Mouse (Mus musculus) kidney, adult 2 months (tissue): ENCODE results near the gene Tasp1.

Source experiments
- CTCF ChIP-seq: fragments of 200-500 bp; conservative IDR thresholded peaks from 2 replicates; pipeline ENCODE4 v1.5.1; 2011; ENCODE audit warnings: low read depth, mild to moderate bottlenecking, control low read depth, low read length, moderate library complexity, mixed read lengths; ENCODE audit not compliant: insufficient read depth, insufficient read length
- POLR2A ChIP-seq: fragments of 200-500 bp; IDR thresholded peaks from one replicate; pipeline ENCODE4 v1.6.1; 2011; ENCODE audit warnings: low read depth, low read length, control low read depth

DNA sequence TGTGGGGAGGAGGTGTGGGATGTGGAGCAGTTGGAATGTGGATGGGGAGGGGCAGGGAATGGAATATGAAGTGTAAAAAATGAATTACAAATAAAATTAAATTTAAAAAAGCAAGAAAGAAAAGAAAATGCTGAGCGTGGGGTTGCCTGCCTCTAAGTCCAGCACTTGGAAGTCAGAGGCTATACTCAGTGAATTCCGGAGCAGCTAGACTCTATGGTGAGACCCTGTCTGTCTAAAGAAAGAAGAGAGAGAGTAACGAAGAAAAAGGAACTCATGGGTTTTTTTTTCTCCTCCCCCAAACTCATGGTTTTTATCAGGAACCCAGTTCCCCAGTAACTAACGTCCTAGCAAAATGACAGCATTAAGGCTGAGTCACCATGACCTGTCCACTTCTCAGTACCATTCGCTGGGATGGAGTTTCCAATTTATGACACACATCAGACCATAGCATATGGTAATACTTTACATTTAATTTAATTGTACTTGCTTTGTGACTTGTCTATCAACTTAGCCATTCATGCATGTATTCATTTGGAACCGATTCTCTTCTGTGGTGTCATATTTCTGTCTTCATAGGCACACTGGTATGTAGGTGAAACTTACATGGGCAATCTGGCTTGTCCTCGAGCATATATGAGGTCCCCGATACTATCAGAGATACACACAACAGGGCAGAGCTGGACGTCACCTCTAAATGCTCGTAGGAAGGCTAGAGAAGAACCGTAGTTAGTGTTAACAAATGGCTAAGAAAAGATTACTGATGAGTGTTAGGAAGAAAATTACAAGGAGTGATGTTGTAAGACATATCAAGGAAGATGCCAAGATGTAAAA is 14.4 kb upstream of the Tasp1 start:
- TF ChIP-seq CTCF (no peak), POLR2A (no peak)
